Mouse (Mus musculus): ENCODE results near the gene Eif4e1b.
"Not testable (repeated sequence)": the region's sequence is repeated elsewhere in the genome, so short reads cannot be mapped to it uniquely, and the experiment has no call there.

Gene Eif4e1b

GRCm38 (mm10) chr13:54759496-54759895, 24.3 kb upstream of the Eif4e1b start:
- no peak for DNase-seq (ENCODE audit: inconsistent ontology term)

GRCm38 (mm10) chr13:54760164-54760795, 23.5 kb upstream of the Eif4e1b start:
- no peak for DNase-seq (ENCODE audit: inconsistent ontology term)

- DNase-seq (ENCODE audit: inconsistent ontology term), result no peak
These were observed 22.9 kb upstream of the Eif4e1b start for GRCm38 (mm10) chr13:54760906-54761305.

GRCm38 (mm10) chr13:54765281-54766191, 18.3 kb upstream of the Eif4e1b start:
- DNase-seq (ENCODE audit: inconsistent ontology term), result no peak

GRCm38 (mm10) chr13:54766192-54766768, 17.5 kb upstream of the Eif4e1b start, which contains the start of gene Sncb:
TSS of gene Sncb (minus strand) at chr13:54766595.
- DNase-seq (ENCODE audit: inconsistent ontology term), result peak; percentile 80

GRCm38 (mm10) chr13:54767012-54767411, 16.8 kb upstream of the Eif4e1b start:
- no peak for DNase-seq (ENCODE audit: inconsistent ontology term)

GRCm38 (mm10) chr13:54780592-54780991, 3.2 kb upstream of the Eif4e1b start:
- peak; percentile 81 for DNase-seq (ENCODE audit: inconsistent ontology term)

- no peak for DNase-seq (ENCODE audit: inconsistent ontology term)
These were observed 2.7 kb upstream of the Eif4e1b start for GRCm38 (mm10) chr13:54781086-54781485.

GRCm38 (mm10) chr13:54783235-54783634, 563 bp upstream of the Eif4e1b start:
- DNase-seq (ENCODE audit: inconsistent ontology term), result no peak

GRCm38 (mm10) chr13:54787591-54787990, 3.8 kb downstream of the Eif4e1b start:
- DNase-seq (ENCODE audit: inconsistent ontology term), result not testable (repeated sequence)

- DNase-seq (ENCODE audit: inconsistent ontology term), result peak; percentile 100
These were observed 5.2 kb downstream of the Eif4e1b start, which contains the start of gene Tspan17 for GRCm38 (mm10) chr13:54788740-54789560. TSS of gene Tspan17 (plus strand) at chr13:54789377.

GRCm38 (mm10) chr13:54789561-54790397, 6.0 kb downstream of the Eif4e1b start:
- peak; percentile 82 for DNase-seq (ENCODE audit: inconsistent ontology term)

GRCm38 (mm10) chr13:54792259-54793230, 8.7 kb downstream of the Eif4e1b start:
- DNase-seq (ENCODE audit: inconsistent ontology term), result no peak

GRCm38 (mm10) chr13:54794002-54794577, 10.3 kb downstream of the Eif4e1b start:
- no peak for DNase-seq (ENCODE audit: inconsistent ontology term)

- DNase-seq (ENCODE audit: inconsistent ontology term), result no peak
These were observed 11.0 kb downstream of the Eif4e1b start for GRCm38 (mm10) chr13:54794843-54795242.

- no peak for DNase-seq (ENCODE audit: inconsistent ontology term)
These were observed 13.6 kb downstream of the Eif4e1b start for GRCm38 (mm10) chr13:54797356-54797755.

GRCm38 (mm10) chr13:54797861-54798643, 14.3 kb downstream of the Eif4e1b start:
- no peak for DNase-seq (ENCODE audit: inconsistent ontology term)

- DNase-seq (ENCODE audit: inconsistent ontology term), result no peak
These were observed 14.9 kb downstream of the Eif4e1b start for GRCm38 (mm10) chr13:54798740-54799139.
